Mouse (Mus musculus) testis, adult 2 months (tissue): ENCODE results near the gene Hectd4. TPM values are rescaled to one million over a fixed set of nuclear protein-coding genes. Genes with fewer than 3 reads are reported as not detected.

Experiments
- H3K27ac ChIP-seq: fragments of 200-500 bp; 2 replicates; pipeline ENCODE4 v1.5.1; 2012; ENCODE audit warnings: low read depth, low read length; ENCODE audit not compliant: control insufficient read depth, insufficient read depth
- H3K27me3 ChIP-seq: fragments of 200-500 bp; 2 replicates; pipeline ENCODE4 v1.6.1; 2012; ENCODE audit warnings: mild to moderate bottlenecking, low read length, moderate library complexity; ENCODE audit not compliant: control insufficient read depth, insufficient read depth
- H3K36me3 ChIP-seq: fragments of 200-500 bp; 2 replicates; pipeline ENCODE4 v1.6.1; 2012; ENCODE audit warnings: mild to moderate bottlenecking, low read length; ENCODE audit not compliant: control insufficient read depth, insufficient read depth
- H3K4me1 ChIP-seq: fragments of 200-500 bp; 2 replicates; pipeline ENCODE4 v1.6.1; 2012; ENCODE audit warnings: low read length; ENCODE audit not compliant: control insufficient read depth, insufficient read depth
- H3K4me3 ChIP-seq: fragments of 200-500 bp; 2 replicates; pipeline ENCODE4 v1.5.1; 2012; ENCODE audit warnings: low read depth, mild to moderate bottlenecking, low read length, moderate library complexity, mixed read lengths; ENCODE audit not compliant: control insufficient read depth
- CTCF ChIP-seq: fragments of 200-500 bp; IDR thresholded peaks from 2 replicates; pipeline ENCODE4 v1.5.1; 2012; ENCODE audit warnings: low read depth, mild to moderate bottlenecking, inconsistent platforms, low read length, moderate library complexity; ENCODE audit not compliant: control insufficient read depth, insufficient read depth, insufficient replicate concordance
- POLR2A ChIP-seq: fragments of 200-500 bp; IDR thresholded peaks from 2 replicates; pipeline ENCODE4 v1.6.1; 2012; ENCODE audit warnings: low read depth, mild to moderate bottlenecking, inconsistent platforms, low read length, moderate library complexity; ENCODE audit not compliant: control insufficient read depth
- polyA plus RNA-seq: library from polyadenylated mRNA; depleted of rRNA; stranded (reverse); fragments of >200 nt; gene quantifications from 2 replicates; pipeline ENCODE4 v1.2.3, GENCODE M21; 2012

The Hectd4 gene
- polyA plus RNA-seq, 1 experiment, result 41.8 TPM

GRCm38 (mm10) chr5:121342490-121342889 is 122.5 kb downstream of the Hectd4 start:
- no peak overlapping the region for H3K27ac ChIP-seq
- H3K27me3 ChIP-seq, result no peaks in the 10 kb centered on the region
- TF ChIP-seq POLR2A (no peak), CTCF (no peak)
- H3K4me3 ChIP-seq, result no peak overlapping the region
- no peaks in the 10 kb centered on the region for H3K4me1 ChIP-seq
- peaks cover 9% of the 10 kb centered on the region for H3K36me3 ChIP-seq

GRCm38 (mm10) chr5:121343997-121344396 is 124.0 kb downstream of the Hectd4 start:
- Histone ChIP-seq H3K4me1 (no peaks in the 10 kb centered on the region), H3K27ac (no peak overlapping the region), H3K27me3 (no peaks in the 10 kb centered on the region), H3K36me3 (peaks cover 11% of the 10 kb centered on the region), H3K4me3 (no peak overlapping the region)
- TF ChIP-seq CTCF (no peak), POLR2A (no peak)

GRCm38 (mm10) chr5:121359229-121359628 is 139.2 kb downstream of the Hectd4 start:
- no peaks in the 10 kb centered on the region for H3K4me1 ChIP-seq
- TF ChIP-seq CTCF (no peak), POLR2A (no peak)

GRCm38 (mm10) chr5:121361696-121362095 is 141.7 kb downstream of the Hectd4 start:
- H3K27me3 ChIP-seq, result no peaks in the 10 kb centered on the region
- H3K27ac ChIP-seq, result no peak overlapping the region
- TF ChIP-seq CTCF (no peak), POLR2A (no peak)
- no peak overlapping the region for H3K4me3 ChIP-seq
- H3K36me3 ChIP-seq, result peaks cover 4% of the 10 kb centered on the region
- H3K4me1 ChIP-seq, result no peaks in the 10 kb centered on the region

More at GRCm38 (mm10) chr5:121359229-121359628, 139.2 kb downstream of the Hectd4 start:
- Histone ChIP-seq H3K27ac (no peak overlapping the region), H3K4me3 (no peak overlapping the region), H3K36me3 (peaks cover 6% of the 10 kb centered on the region), H3K27me3 (no peaks in the 10 kb centered on the region)

GRCm38 (mm10) chr5:121363441-121363840 is 143.4 kb downstream of the Hectd4 start:
- H3K27me3 ChIP-seq, result no peaks in the 10 kb centered on the region
- no peak overlapping the region for H3K4me3 ChIP-seq
- TF ChIP-seq POLR2A (no peak), CTCF (no peak)
- H3K27ac ChIP-seq, result no peak overlapping the region
- no peaks in the 10 kb centered on the region for H3K4me1 ChIP-seq
- peaks cover 4% of the 10 kb centered on the region for H3K36me3 ChIP-seq

- Histone ChIP-seq H3K4me3 (no peak overlapping the region), H3K27me3 (no peaks in the 10 kb centered on the region), H3K27ac (no peak overlapping the region), H3K36me3 (no peaks in the 10 kb centered on the region), H3K4me1 (no peaks in the 10 kb centered on the region)
- no peak for TF ChIP-seq POLR2A
These were observed 146.6 kb downstream of the Hectd4 start for GRCm38 (mm10) chr5:121366449-121367225.

- no peaks in the 10 kb centered on the region for H3K27me3 ChIP-seq
- TF ChIP-seq CTCF (no peak), POLR2A (no peak)
- H3K4me1 ChIP-seq, result no peaks in the 10 kb centered on the region
- H3K36me3 ChIP-seq, result no peaks in the 10 kb centered on the region
- no peak overlapping the region for H3K27ac ChIP-seq
- H3K4me3 ChIP-seq, result no peak overlapping the region
These were observed 147.2 kb downstream of the Hectd4 start for GRCm38 (mm10) chr5:121367255-121367654.
